Mouse (Mus musculus) small intestine, adult 2 months (tissue): ENCODE data around the gene Cfap298.

Experiments used
- CTCF ChIP-seq: fragments of 200-500 bp; IDR thresholded peaks from 2 replicates; pipeline ENCODE4 v1.5.1; 2012; ENCODE audit warnings: low read depth, mild to moderate bottlenecking, control low read depth, inconsistent platforms, low read length, moderate library complexity, mixed read lengths; ENCODE audit not compliant: insufficient replicate concordance, insufficient read length; ENCODE audit errors: extremely low read depth
- POLR2A ChIP-seq: fragments of 200-500 bp; IDR thresholded peaks from 2 replicates; pipeline ENCODE4 v1.6.1; 2012; ENCODE audit warnings: low read depth, mild to moderate bottlenecking, control low read depth, inconsistent platforms, low read length, moderate library complexity

DNA sequence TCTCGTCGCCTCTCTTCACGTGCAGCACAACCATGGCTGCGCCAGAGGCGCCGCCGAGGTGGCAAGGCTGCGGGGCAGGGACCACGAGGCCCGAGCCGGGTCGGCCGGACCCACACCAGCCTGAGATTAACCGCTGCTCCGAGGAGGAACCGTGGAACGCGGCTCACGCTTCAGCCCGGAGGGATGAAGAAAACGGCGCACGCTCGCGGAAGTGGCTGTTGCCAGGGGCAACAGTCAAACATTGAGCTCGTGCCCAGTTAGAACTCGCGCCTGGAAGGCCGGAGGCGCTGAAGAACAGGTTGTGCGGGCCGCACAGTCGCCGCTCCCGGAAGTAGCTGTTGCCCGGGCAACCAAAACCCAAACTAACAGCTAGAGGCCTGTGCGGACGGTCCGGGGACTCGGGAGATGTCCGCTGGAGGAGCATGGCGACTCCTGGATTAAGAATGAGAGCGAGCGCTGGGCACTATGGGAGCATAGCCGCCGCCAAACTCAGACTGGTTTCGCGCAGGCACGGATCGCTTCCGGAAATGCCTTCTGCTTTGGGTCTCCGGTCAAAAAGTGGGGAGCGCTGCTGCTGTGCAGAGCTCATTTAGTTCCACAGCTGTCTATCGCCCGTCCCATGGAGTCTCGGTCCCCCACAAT is at the start of gene Cfap298:
- TF ChIP-seq CTCF (no peak), POLR2A (peak; percentile 56)
